Mouse (Mus musculus) naive thymus-derived CD4-positive, alpha-beta T cell, adult 2 months (primary cell): ENCODE measurements around the gene Hsd11b1.

Experiments used
- DNase-seq: peaks from one replicate; pipeline ENCODE4 v3.0.0-alpha.2; 2011; ENCODE audit warnings: low read depth

The Hsd11b1 gene

DNA sequence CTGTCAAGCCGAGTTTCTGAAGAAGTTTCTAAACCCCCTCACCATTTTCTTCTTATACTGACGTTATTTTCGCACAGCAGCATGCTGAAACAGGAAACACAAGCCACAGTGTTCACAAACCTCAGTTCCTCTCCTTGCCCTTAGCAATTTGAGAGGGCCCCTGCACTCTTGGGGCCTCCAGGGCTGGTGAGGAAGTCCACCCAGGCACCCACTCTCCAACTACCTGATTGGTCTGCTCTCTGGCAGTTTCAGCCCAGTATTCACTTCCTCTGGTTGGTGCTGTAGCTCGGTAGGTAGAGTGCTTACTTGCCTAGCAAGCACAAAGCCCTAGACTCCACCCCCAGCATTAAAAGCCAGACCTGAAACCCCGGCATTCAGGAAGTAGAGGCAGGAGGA lies 62.5 kb downstream of the Hsd11b1 start, which contains the start of gene Traf3ip3:
TSS of gene Traf3ip3 (minus strand) at position 321 of the 396 bp plus-strand sequence.
- DNase-seq = peak; percentile 91

DNA sequence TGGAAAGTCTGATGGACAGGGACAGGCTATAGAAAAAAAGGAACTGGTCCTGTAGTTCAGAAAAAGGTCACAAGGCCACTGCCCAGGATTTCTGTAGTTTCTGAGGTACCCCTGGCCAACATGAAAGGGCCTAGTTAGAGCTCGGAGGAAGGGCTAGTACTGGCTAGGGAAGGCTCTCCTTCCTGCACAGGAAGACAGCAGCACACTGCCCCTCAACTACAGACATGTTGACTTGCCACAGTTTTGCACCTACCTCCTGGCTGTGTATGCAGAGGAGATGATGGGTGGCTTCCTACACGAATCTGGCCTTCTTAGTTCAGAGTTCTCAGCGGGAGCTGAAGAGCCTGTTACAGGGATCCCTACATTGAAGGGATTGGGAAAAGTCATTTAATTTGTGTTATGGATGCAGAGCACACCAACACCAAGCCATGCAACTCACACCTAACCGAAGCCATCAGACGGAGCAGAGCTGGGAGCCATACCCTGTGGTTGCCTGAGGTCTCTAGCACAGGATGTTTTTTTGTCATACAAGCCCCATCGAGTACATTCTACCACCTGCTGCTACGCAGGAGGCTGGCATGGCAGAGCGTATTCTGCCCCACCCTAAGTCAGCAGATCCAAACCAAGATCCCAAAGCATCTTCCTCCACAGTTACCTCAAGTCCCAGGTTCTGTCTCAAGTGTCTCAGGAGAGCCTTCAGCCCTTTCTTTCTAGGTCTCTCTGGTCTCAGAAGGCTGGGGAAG lies 63.1 kb downstream of the Hsd11b1 start:
- DNase-seq = no peak

DNA sequence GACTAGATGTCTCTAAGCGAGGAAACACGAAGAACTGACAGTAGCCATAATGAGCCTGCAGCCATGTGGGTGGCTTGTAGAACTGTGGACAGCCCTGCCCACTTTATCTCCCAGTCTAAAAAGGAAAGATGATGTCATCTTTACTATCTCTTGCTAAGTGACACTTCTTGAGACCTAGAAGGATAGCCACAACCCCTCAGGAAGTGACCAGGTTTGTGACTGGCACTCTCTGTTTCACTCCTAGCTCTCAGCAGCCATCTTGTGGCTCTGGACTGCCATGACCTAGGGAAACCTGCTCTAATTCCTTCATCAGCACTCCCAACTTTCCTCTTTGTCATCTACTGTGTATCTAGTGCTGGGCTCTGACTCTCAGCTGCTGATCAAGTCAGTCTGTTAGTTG lies 65.6 kb downstream of the Hsd11b1 start:
- peak; percentile 51 for DNase-seq

DNA sequence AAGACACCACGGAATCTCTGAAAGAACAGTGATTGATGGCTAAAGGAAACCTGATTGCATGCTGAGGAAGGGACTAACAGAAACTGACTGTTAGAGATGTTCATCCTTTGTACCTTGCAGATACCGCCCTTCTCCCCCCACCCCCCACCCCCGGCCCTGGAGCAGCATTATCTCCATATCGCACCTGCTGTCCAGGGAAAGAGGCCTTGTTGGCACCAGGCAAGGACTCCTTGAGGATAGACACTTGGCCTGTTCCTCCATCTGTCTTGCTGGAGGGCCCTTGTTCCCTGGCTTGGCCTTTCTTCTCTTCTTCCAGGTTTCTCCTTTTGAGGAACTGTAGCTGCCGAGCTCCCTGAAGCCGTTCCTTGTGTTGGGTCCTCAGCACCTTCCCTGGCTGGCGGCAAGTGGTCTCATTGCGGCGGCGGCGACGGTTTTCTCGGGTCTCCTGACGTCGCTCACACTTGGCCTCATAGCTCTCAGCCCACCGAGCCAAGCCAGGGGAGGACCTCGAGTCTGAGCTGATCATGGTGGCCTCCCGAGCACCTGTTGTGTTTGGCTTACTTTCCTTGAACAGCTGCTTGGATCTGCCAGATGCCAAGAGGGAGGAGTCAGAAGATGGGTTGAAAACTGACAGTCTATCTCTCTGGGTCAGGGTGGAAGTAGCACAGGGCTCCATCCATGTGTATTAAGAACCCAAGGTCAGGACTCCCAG lies 66.2 kb downstream of the Hsd11b1 start:
- DNase-seq = no peak

DNA sequence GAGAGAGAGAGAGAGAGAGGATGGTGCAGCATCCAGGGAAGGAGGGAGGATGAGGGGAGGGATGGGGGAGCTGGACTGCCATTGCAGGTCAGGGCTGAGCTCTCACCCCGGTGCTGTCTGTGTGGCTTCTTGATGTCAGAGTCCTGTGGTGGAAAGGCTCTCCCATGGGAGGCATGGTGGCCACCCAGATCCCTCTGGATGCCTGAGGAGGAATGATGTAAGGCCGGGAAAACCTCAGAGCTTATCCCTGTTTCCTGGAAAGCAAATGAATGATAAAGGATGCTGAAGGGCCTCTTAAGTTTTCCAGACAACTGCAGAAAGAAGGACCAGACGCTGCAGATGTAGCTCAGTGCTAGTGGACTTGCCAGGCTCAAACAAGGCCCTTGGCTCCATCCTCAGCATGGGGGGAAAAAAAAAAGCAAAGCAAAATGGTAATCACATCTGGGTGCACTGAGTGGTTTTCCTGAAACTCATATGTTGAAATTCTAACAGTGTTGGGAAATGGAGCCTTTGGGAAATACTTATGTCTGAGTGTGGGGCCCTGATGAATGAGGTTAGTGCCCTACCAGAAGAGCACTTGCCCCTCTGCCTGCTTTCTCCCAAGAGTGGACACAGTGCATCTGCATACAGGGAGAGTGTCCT lies 68.6 kb downstream of the Hsd11b1 start:
- DNase-seq = no peak

DNA sequence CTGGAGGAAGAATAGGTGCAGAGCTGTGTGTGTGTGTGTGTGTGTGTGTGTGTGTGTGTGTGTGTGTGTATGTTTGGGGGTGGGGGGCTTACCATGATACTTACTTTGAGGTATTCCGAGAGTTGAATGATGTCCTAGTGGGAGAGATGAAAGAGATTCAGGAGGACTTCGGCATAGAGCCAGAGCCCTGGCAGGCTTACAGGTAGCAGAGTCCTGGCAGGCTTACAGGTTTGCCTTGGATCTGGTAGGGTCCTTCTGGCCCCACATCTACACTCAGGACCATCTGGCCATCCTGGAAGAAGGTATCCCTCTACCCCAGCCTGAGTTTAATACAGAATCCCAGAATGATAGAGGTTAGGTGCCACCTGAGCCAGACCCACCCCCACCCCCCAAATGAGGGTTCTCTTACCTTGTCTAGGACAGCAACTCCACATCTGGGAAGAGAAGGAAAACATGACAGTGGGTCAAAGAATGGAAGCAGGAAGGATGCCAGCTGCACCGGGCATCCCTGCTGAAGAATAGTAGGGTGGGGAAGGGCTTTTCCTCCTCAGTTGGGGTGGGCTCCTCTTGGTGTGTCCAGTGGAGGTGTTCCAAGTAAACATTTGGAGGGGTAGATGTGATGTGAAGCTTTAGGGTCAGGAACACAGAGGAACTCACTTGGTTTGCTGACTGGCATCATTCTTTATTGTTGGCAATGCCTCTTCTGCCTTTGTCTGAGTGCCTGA lies 69.3 kb downstream of the Hsd11b1 start:
- no peak for DNase-seq

DNA sequence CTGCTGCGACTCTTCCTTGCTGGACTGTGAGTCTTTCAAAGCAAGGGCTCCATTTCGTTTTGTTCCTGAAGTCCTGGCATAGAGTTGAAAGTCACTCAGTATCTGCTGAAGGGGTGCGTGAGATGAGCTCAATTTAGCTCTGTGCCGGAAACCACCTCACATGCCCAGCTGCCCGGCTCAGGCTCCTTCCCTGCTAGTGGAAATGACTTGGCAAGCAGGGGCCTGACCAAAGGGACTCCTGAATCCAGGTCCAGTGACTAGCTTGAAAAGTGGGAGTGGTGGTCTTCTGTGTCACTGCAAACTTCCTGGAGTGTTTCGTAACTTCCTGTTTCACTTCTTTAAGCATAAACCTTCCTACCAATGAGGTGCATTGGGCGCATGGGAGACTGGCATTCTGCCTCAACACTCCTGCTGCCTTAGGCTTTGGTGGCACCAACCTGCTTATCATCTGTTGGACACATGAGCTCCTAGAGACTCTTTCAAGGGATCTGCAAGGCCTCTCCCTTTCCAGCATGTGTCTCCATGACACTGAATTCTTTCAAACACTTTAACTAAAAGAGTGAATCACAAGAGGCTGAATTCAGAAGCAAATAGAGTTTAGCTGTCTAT lies 72.1 kb downstream of the Hsd11b1 start:
- DNase-seq = no peak

DNA sequence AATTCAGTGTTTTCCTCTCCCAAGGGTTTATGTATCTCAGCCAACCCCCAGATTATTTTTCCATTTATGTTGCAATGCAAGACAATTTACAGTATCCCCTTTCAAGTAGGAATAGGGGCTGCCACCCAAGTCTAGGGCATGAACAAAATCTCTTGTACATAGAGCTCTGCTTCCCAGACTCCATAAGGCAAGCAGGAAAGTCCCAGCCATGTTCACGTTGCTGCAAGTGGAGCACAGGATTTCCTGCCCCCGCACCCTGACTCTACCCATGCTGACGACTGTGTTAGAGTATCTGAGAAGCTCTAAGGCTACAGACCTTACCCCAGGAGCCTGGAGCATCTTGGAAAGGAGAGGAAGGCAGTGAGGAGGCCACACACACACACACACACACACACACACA lies 74.1 kb downstream of the Hsd11b1 start:
- peak; percentile 43 for DNase-seq

DNA sequence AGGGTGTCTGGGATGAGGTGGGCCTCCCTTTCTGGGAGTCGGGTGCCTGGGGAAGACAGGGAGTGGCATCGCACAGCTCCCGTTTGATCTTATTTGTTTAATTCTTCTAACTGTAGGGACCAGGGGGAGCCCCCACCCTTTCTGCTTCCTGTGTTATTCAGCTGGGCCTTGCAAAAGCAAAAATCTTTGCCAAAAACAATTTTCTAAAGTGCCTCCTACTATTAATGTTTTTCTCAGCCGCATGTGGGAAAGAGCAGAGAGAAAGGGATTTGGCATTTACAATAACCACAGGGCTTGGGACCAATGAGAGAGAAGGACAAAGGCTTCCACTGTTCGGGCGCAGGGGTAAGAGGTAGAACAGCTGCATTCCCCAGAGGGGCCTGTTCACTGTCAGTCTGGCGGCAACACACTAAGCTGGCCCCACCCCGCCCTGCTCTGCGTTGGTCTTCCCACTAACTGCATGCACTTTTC lies 74.7 kb downstream of the Hsd11b1 start:
- DNase-seq = peak; percentile 64

DNA sequence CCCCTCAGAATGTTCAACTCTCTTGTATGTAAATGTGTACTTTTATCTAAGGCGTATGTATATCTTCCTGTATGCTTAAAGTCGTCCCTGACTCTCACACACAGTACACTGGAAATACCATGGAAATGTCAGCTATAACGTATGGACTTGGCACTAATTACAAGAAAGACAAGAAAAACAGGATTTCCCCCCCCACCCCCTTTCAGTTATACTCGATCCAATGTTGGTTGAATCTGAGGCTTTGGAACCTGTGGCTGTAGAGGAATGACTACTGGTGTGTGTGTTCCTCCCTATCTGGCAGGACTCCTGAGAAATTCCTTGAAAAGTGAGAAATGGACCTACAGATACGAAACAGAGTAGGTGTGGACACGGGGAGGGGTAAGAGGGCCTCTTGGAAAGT lies 75.6 kb downstream of the Hsd11b1 start:
- no peak for DNase-seq

DNA sequence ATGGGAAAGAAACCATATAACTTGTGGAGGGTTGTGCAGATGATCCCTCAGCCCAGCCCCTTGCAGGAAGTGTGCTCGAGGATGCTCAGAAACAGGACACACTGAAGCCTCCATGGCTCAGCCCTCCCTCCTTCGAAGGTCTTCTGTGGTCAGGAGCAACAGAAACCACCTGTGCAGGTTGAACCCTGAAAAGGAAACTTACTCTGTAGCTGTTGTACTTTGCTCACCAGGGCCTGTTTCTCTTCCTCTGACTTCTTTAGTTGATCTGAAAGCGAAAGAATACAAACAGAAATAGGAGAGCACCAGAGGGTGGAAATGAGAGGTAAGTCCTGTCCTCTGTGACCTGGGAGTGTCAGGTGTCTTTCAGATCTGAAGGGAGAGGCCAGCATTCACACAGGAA lies 82.8 kb downstream of the Hsd11b1 start:
- DNase-seq = peak; percentile 69

DNA sequence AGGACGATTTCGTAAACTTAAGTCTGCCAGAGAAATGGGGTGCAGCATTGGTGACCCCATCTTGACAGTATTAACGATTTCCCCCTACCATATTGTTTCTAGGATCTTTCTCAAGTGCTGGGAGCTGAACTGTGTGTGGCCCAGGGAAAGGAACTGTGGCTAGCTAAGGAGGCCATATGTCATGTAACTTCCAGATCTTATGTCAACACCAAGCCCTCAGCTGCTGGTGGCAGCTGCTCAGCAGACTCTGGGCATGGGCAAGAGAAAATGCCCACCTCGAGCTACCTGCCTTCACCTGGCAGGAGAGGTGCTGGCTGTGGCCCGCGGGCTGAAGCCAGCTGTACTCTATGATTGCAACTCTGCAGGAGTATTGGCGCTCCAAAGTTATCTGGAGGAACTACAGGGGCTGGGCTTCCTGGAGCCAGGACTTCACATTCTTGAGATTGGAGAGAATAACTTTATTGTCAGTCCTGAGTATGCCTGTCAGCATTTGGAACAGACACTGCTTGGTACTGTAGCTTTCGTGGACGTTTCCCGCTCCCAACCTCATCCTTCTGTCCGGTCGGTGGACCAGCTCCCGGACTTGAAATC lies 89.6 kb downstream of the Hsd11b1 start:
- DNase-seq = no peak

DNA sequence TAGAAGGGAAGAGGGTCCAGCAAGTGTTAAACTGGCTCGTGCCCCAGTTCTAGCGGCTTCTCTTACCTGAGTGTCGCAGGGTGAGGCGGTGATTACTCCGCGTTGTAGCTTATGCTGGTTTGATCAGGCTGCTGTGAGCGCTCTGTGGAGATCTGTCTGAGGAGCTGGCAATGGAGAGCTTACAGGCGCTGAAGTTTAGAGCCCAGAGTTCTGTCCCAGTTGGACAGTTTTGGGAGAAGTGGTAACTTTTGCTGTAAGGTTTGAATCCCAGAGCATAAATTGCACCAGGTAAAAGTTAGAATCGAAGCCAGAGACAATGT lies 90.1 kb downstream of the Hsd11b1 start:
- DNase-seq = no peak

DNA sequence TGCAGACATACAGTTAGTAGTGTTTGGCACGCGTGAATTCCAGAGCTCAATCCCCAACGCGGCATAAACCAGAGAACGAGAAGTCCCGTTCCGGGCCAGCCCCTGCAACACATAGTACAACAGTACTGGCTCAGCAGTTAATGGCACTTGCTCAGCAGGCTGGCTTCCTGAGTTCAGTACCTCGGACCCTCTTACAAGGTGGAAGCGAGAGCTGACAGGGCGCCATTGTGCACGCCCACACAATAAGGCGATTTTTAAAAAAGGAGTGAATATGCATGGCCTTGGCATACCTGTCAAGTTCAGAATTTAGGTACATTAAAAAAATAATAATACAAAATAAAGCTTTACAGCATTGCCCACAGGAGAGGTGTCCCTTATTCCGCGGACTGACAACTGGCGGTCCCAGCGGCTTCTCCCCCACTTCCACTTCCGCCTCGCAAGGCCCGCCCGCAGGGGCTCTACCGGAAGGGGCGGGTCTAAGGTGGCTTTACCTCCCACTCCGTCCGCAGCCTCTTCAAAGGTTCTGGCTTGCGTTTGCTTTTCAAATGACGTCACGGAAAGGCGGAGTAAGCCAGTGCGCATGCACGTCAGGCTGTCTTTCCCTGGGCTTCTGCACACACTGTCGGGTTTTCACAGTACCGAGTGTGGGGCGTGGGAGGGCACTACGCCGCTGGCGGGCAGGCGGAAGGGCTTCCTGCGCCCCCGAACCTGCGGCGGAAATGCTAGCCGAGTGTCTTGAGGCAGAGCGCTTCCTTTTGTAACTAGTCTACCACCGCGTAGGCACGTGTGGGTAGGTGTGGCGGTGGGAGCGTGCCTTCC lies 90.7 kb downstream of the Hsd11b1 start:
- peak; percentile 100 for DNase-seq
